Mouse (Mus musculus) thymus, postnatal 4 days (tissue): ENCODE measurements at regions not wholly inside any gene's neighbourhood (a gene's known extent, or its start where the extent isn't known, plus 50 kb on each side); places are given as distances from the start of the nearest gene placed in this dataset.

Experiments used
- DNase-seq: peaks from one replicate; pipeline ENCODE4 v3.0.0; 2021

- no peak for DNase-seq
Measured at GRCm38 (mm10) chr7:136293536-136294145, 577.5 kb upstream of the Mki67 start.

DNA sequence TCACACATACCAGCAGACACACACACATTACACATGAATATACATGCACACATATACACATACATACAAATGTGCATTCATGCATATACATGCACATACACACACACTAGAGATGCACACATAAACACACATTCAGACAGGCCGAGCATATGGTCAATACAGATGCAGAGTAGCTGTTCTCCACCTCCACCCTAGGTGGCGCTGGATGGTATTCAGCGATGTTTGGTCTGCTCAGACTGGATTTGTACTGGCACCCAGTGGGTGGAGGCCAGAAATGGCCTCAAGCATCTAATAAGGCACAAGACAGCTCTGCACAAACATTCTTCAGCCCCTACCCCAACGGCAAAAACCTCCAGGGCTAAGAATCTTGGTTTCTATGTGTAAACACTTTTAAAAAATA lies 578.3 kb upstream of the Mki67 start:
- peak; percentile 36 for DNase-seq

GRCm38 (mm10) chr7:136297901-136298513 lies 581.8 kb upstream of the Mki67 start:
- no peak for DNase-seq

GRCm38 (mm10) chr7:136306137-136306536 lies 588.3 kb upstream of the Mgmt start:
- no peak for DNase-seq

- no peak for DNase-seq
Measured at GRCm38 (mm10) chr7:136308765-136309164, 585.6 kb upstream of the Mgmt start.

DNA sequence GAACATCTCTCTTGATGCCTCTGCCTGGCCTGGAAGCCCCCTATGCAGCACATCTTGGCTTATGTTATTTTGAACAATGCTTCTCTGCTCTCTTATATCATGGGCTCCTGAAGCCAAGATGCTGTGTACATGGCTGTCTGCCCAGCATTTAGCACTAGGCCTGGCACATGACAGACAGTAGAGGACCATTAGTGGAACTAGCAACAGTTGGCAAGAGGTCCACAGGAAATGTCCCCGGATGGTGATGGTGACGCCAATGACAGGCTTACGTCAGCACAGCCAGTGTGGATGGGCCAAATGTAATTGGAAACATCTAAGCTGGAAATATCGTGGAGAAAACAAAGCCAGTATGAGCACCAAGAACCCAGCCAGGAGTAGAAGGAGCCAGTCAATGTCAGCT lies 567.1 kb upstream of the Mgmt start:
- no peak for DNase-seq

GRCm38 (mm10) chr7:136330431-136330830 lies 564.0 kb upstream of the Mgmt start:
- no peak for DNase-seq

DNA sequence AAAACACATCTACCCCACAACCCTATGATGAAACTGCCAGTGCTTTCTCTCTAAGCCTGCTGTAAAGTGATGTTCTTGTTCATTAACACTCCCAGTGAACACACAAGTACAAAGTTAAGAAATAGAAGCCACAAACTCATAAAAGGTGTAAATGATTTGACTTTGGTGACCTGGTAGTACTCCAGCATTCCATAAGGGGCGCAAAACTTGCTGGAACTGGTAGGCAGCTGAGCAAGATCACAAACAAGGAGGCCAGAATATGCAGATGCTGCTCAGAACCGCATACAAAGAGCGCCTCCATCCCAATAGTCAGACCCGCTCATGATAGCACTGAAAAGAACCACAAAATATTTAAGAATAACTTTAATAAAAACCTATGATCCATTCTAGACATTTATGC lies 561.6 kb upstream of the Mgmt start:
- DNase-seq, result no peak

DNA sequence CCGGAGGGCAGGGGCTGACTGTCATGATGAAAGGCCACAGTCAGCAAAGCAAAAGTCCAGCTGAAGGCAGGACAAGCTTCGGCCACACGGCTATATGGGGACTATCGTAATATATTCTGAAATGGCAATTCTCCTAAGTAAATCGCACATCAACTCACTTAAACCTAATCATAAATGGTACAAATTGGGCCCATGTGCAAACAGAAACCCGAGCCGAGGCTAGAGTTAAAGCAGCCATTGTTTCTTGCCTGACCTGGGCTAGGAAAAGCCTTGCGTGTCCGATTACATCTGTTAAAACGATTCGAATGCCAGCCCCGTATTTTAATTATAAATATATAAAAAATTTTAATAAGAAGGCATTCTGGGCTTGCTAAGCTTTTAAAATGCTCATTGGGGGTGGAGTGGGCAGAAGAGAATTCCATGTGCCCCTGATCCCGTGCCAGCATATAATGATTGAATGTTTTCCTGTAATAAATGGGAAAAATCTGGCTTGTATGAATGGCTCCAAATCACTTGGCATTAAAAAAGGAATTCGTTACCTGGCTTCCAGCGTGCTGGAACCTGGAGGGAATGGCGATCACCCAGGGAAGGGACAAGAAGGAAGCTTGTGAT lies 552.7 kb upstream of the Mgmt start:
- DNase-seq, result no peak

DNA sequence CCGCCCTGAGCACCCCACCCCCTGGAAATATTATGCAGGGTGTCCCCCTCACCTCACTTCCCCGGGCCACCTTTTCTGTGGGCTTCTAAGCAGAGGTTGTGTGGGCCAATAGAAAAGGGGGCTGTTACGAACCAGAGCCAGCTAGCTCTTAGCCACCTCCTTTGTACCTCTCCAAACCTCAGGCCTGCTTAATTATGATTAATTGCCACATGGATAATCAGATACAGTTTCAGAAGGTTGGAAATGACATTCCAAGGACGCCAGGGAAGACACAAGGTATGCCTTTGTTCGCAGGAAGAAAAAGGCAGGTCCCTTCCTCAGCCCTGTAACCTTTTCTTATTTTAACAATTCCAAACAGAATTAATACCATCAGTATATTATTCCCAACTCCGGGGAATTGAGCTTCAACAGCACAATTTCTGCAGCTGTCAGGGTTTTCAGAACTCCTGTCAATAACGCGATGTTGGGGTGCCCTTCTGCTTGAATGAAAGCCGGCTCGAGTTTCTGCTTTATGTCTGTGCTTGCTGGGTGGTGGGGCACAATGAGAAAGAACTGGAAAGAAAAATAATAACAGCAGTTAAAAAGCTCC lies 552.1 kb upstream of the Mgmt start:
- DNase-seq, result no peak

DNA sequence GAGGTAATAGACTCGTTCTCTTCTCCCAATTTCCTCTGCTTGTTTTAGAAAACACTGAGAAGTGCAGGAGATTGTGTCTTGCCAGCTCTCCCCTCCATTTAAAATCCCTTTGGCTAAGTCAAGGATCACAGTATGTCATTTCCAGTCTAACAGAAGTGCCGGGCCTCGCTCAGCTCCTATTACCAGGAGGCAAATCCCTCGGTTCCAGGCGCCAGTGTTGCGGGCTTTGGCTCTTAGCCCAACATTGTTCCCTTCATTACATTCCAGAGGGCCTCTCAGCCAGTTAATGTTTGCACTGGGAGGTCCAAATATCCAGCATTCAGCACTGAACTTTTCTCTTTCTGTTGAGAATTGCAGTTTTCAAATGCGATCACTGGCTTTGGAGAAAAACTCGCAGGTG lies 551.6 kb upstream of the Mgmt start:
- no peak for DNase-seq

GRCm38 (mm10) chr7:136343494-136343893 lies 550.9 kb upstream of the Mgmt start:
- DNase-seq, result no peak

GRCm38 (mm10) chr7:136345051-136345450 lies 549.4 kb upstream of the Mgmt start:
- no peak for DNase-seq

DNA sequence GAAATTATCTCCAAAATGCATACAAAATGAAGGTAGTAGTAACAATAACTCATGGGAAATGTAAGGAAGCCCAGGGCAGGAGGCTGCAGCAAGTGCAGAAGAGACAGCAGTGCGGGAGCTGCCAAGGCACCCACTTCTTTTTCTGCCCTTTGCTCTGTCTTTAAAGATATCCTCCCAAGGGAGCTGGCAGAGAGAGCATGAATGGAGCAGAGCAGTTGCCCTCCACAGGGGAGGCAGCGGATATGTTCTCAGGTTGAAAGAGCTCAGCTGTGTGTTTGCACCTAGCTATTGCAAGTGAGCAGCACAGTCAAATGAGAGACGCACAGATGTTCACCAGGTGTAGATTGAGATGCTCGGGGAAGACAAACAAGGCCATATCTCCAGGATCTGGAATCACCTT lies 547.9 kb upstream of the Mgmt start:
- no peak for DNase-seq

DNA sequence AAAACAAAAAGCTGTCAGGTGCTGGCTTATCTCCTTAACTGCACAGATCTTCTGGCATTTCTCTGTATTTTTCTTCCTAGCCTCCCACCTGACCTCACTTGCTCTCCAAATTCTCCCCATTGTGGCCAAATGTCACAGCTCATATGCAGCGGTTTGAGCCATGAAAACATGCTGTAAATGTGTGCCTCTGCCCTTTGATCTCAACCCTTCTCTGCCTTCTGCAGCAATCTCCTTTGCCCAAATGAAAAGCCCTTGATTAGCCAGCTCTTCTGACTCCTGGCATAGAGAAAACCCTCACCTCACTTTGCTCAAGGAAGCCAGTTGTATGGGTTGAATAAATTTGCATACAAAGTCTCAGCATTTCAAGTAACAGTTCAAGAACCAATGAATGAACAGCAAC lies 546.1 kb upstream of the Mgmt start:
- DNase-seq, result no peak

GRCm38 (mm10) chr7:136349651-136350050 lies 544.8 kb upstream of the Mgmt start:
- DNase-seq, result no peak

- no peak for DNase-seq
Measured at GRCm38 (mm10) chr7:136357011-136357410, 537.4 kb upstream of the Mgmt start.

DNA sequence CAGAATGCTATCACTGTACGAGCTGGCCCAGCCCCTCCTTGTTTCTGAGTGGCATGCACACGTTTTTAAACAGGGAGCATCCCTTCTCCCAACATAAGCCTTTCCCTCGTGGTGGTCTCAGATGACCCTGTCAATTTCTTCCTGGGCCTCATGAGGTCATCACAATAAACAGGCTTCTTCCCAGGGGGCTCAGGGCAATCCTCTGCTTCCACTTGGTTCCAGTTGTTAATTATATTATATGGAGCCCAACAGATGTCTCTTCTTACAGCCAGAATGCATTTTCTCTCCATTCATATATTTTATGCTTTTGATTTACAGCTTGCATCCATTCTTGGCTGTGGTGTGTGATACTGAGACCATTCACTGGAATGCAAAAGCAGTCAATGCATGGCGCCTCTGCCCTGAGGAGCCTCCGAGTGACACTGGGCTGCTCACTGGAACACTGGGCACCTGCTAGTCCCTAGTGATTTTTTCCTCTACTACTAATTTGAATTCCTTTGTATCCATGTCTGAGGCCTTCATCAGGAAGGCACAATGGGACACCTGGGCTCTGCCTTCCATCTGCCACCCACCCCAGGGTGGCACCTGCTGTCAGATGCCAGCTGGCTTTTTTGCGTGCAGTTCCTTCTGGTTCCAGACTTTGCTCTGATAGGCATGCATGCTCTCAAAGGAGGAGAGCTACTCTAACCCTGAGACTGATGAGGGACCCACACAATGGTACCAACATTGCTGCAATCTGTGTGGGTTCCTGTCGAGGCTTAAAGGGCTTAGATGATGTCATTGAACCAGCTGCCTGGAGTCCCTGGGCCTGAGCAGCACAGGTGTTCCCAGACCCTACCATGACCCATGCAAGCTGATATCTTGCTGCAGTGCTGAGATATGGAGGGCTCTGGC lies 528.8 kb upstream of the Mgmt start:
- DNase-seq, result no peak

DNA sequence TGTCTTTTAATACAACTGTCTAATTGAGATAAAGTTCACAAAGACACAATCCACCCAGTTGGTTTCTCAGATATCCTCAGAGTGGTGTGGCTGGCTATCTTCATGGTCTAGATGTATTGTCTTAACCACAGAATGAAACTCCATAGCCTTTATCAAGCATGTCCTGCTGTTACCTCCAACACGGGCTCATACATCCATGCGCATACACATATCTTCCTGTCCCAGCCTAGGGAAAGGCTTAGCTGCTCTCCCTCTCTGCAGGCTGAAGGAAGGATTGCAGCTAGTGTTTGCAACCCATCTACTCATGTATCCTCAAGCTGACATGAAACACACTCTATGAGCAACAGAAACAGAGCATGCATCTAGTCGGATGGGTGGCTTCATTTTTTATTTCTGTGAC lies 517.2 kb upstream of the Mgmt start:
- no peak for DNase-seq

- no peak for DNase-seq
Measured at GRCm38 (mm10) chr7:136377742-136378141, 516.7 kb upstream of the Mgmt start.

GRCm38 (mm10) chr7:136378321-136378720 lies 516.1 kb upstream of the Mgmt start:
- DNase-seq, result no peak

DNA sequence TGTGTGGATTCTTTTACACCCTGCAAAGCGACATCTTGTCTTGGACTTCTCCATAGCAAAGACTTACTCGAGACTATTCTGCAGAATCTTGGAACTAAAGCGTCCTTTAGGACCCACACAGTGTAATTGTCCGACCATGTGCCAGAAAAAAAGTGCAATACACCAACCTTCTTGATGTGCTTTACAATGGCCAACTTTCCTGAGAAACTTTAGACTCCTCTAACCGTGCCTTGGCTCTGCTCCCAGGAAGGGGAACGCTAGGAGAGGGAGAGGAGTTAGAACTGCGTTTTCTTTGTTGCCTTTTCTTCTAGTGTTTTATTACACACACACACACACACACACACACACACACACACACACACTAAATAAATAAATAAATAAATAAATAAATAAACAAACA lies 515.1 kb upstream of the Mgmt start:
- DNase-seq, result no peak

- no peak for DNase-seq
Measured at GRCm38 (mm10) chr7:136379741-136380140, 514.7 kb upstream of the Mgmt start.
